Mouse (Mus musculus) heart, embryonic 16.5 days (tissue): ENCODE data around the gene Atp2a2. TPM values are rescaled to one million over a fixed set of nuclear protein-coding genes. Genes with fewer than 3 reads are reported as not detected.
A peak's percentile ranks its signal among the peaks of the same experiment; 100 is the strongest.

ENCODE experiments used
- ATAC-seq: fragments of 200-750 bp; cut with Nextera tagmentation; replicated peaks from 2 replicates; pipeline ENCODE4 v1.8.0; 2017; ENCODE audit warnings: moderate number of reproducible peaks; ENCODE audit not compliant: insufficient read depth, low FRiP score; ENCODE audit errors: extremely low read depth
- H3K27ac ChIP-seq: fragments of 300-500 bp; sonication (generic); 2 replicates; pipeline ENCODE4 v1.5.1; 2014; ENCODE audit warnings: mild to moderate bottlenecking, low read length, control low read depth, moderate library complexity
- H3K27me3 ChIP-seq: fragments of 300-500 bp; sonication (generic); 2 replicates; pipeline ENCODE4 v1.6.1; 2014; ENCODE audit warnings: low read length, mixed read lengths; ENCODE audit not compliant: control insufficient read depth, insufficient read depth
- H3K36me3 ChIP-seq: fragments of 300-500 bp; sonication (generic); 2 replicates; pipeline ENCODE4 v1.6.1; 2014; ENCODE audit not compliant: control insufficient read depth, insufficient read depth
- H3K4me1 ChIP-seq: fragments of 300-500 bp; sonication (generic); 2 replicates; pipeline ENCODE4 v1.6.1; 2014; ENCODE audit warnings: low read length, mixed read lengths; ENCODE audit not compliant: control insufficient read depth, insufficient read depth
- H3K4me2 ChIP-seq: fragments of 300-500 bp; sonication (generic); 2 replicates; pipeline ENCODE4 v1.6.1; 2014; ENCODE audit warnings: low read depth, mild to moderate bottlenecking, control low read depth, low read length
- H3K4me3 ChIP-seq: fragments of 300-500 bp; sonication (generic); 2 replicates; pipeline ENCODE4 v1.5.1; 2014; ENCODE audit warnings: mild to moderate bottlenecking, control low read depth, low read length
- H3K9ac ChIP-seq: fragments of 300-500 bp; sonication (generic); 2 replicates; pipeline ENCODE4 v1.6.1; 2014; ENCODE audit warnings: low read length, control low read depth
- H3K9me3 ChIP-seq: fragments of 300-500 bp; sonication (generic); replicated peaks from 2 replicates; pipeline ENCODE4 v1.6.1; 2016; ENCODE audit warnings: low read length; ENCODE audit not compliant: control insufficient read depth
- WGBS: fragments of 180-500 bp; shearing (Covaris S2); extraction: QIAGEN DNeasy Blood & Tissue Kit; methylation state at CpG from one replicate; pipeline ENCODE4 v1.1.7; 2014; 5-methylcytosine and 5-hydroxymethylcytosine counted together
- polyA plus RNA-seq: library from polyadenylated mRNA; unstranded; fragments of >200 nt; fragmentation: Nextera tagmentation; extraction: Ambion mirVana; gene quantifications from 2 replicates; pipeline ENCODE4 v1.2.1, GENCODE M21; 2015

Gene Atp2a2
- polyA plus RNA-seq, 1 experiment from 2014 or later = 306 TPM

- ATAC-seq = no peak
- H3K27me3 ChIP-seq = no peaks in the 10 kb centered on the region
- H3K4me3 ChIP-seq = no peak overlapping the region
- H3K4me2 ChIP-seq = no peak overlapping the region
- H3K9me3 ChIP-seq = no peaks in the 10 kb centered on the region
- WGBS = 57% methylated on average over 8 of the region's 8 CpGs
- H3K4me1 ChIP-seq = peaks cover 27% of the 10 kb centered on the region
- H3K27ac ChIP-seq = peak overlapping the region; percentile 34; the same call in 1 of the 2 replicates
- H3K36me3 ChIP-seq = no peaks in the 10 kb centered on the region
- H3K9ac ChIP-seq = no peak overlapping the region
These were observed 31.9 kb upstream of the Atp2a2 start for GRCm38 (mm10) chr5:122533884-122534283.

- Histone ChIP-seq H3K27me3 (no peaks in the 10 kb centered on the region), H3K4me2 (no peak overlapping the region), H3K4me3 (no peak overlapping the region), H3K9ac (peak overlapping the region; percentile 53; the same call in 1 of the 2 replicates), H3K9me3 (no peaks in the 10 kb centered on the region), H3K4me1 (peaks cover 64% of the 10 kb centered on the region), H3K36me3 (no peaks in the 10 kb centered on the region), H3K27ac (peak overlapping the region; percentile 84)
- 65% methylated on average over 9 of the region's 9 CpGs for WGBS
- ATAC-seq = no peak
These were observed 28.0 kb upstream of the Atp2a2 start for GRCm38 (mm10) chr5:122529913-122530604.

DNA sequence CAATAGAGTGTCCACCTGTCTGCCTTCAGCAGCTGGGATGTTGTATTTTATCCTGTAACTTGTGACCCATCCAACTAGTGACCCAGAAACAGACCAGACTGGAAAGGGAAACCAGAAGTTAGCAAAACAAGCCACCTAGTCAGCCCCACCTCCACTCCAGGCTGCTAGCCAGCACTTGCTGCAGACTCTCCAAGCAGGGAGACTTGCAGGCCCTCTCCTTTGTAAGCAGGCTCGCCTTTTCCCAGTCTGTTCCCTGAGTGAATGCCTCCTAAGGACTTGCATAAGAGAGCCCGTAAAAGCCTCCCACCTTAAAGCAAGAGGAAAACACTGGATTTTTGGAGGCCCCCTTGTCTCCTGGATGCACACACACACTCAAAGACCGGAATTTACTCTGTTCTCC lies 27.3 kb upstream of the Atp2a2 start:
- no peaks in the 10 kb centered on the region for H3K9me3 ChIP-seq
- H3K9ac ChIP-seq = peak overlapping the region; percentile 53
- peak overlapping the region; percentile 84 for H3K27ac ChIP-seq
- H3K4me1 ChIP-seq = peaks cover 68% of the 10 kb centered on the region
- no peaks in the 10 kb centered on the region for H3K27me3 ChIP-seq
- no peak overlapping the region for H3K4me2 ChIP-seq
- ATAC-seq = peak; percentile 30; the same call in 1 of the 2 replicates
- H3K36me3 ChIP-seq = no peaks in the 10 kb centered on the region
- H3K4me3 ChIP-seq = no peak overlapping the region
- 21% methylated on average over 3 of the region's 3 CpGs for WGBS

GRCm38 (mm10) chr5:122528591-122528990 lies 26.6 kb upstream of the Atp2a2 start:
- Histone ChIP-seq H3K4me2 (no peak overlapping the region), H3K9ac (peak overlapping the region; percentile 34), H3K36me3 (no peaks in the 10 kb centered on the region), H3K9me3 (no peaks in the 10 kb centered on the region), H3K4me1 (peaks cover 66% of the 10 kb centered on the region), H3K27ac (peak overlapping the region; percentile 84), H3K4me3 (no peak overlapping the region), H3K27me3 (no peaks in the 10 kb centered on the region)
- WGBS = 74% methylated on average over 3 of the region's 3 CpGs
- ATAC-seq = no peak

- WGBS = 18% methylated on average over 11 of the region's 11 CpGs
- ATAC-seq = peak; percentile 45
- Histone ChIP-seq H3K36me3 (no peaks in the 10 kb centered on the region), H3K4me2 (peak overlapping the region; percentile 24), H3K9ac (peak overlapping the region; percentile 52), H3K4me1 (peaks cover 66% of the 10 kb centered on the region), H3K9me3 (no peaks in the 10 kb centered on the region), H3K4me3 (no peak overlapping the region; the same call in 1 of the 2 replicates), H3K27me3 (no peaks in the 10 kb centered on the region), H3K27ac (peak overlapping the region; percentile 84)
These were observed 25.7 kb upstream of the Atp2a2 start for GRCm38 (mm10) chr5:122527761-122528160.

- ATAC-seq = peak; percentile 55
- Histone ChIP-seq H3K9ac (peak overlapping the region; percentile 52), H3K36me3 (no peaks in the 10 kb centered on the region), H3K27ac (peak overlapping the region; percentile 84), H3K4me2 (peak overlapping the region; percentile 24), H3K4me3 (no peak overlapping the region; the same call in 1 of the 2 replicates), H3K27me3 (no peaks in the 10 kb centered on the region), H3K9me3 (no peaks in the 10 kb centered on the region), H3K4me1 (peaks cover 66% of the 10 kb centered on the region)
- 42% methylated on average over 15 of the region's 15 CpGs for WGBS
These were observed 25.1 kb upstream of the Atp2a2 start for GRCm38 (mm10) chr5:122526878-122527730.

DNA sequence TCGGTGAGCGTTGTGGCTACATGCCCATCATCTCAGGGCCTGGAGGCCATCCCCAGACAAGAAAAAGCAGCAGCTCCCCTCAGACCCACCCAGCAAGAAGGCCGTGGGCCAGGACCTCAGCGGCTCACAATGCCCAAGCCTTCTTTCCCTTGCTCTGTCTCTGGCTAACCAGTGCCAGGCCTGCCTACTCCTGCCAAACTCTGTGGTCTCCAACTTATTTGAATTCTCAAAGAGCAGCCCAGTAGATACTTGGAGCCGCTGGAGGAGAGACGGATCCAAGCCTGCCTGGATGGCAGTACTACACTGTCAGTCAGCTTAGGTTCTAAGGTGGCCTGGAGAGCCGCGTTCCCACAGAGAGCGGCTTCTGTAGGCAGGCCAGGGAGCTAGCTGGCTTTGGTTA lies 24.4 kb upstream of the Atp2a2 start:
- Histone ChIP-seq H3K27ac (peak overlapping the region; percentile 84), H3K36me3 (no peaks in the 10 kb centered on the region), H3K9me3 (no peaks in the 10 kb centered on the region), H3K4me2 (no peak overlapping the region), H3K9ac (0 out of 2 replicates have a peak overlapping the region, but pooled peaks have one; percentile 22), H3K27me3 (no peaks in the 10 kb centered on the region), H3K4me1 (peaks cover 67% of the 10 kb centered on the region), H3K4me3 (no peak overlapping the region)
- 87% methylated on average over 9 of the region's 9 CpGs for WGBS
- ATAC-seq = no peak

GRCm38 (mm10) chr5:122525238-122525931 lies 23.4 kb upstream of the Atp2a2 start:
- Histone ChIP-seq H3K4me2 (no peak overlapping the region), H3K36me3 (no peaks in the 10 kb centered on the region), H3K4me3 (no peak overlapping the region), H3K27ac (peak overlapping the region; percentile 84), H3K9me3 (no peaks in the 10 kb centered on the region), H3K27me3 (no peaks in the 10 kb centered on the region), H3K4me1 (peaks cover 68% of the 10 kb centered on the region), H3K9ac (peak overlapping the region; percentile 17)
- 61% methylated on average over 14 of the region's 14 CpGs for WGBS
- no peak for ATAC-seq
